Mouse (Mus musculus): Measurements from ENCODE around the gene Cenpx.
A peak's percentile ranks its signal among the peaks of the same experiment; 100 is the strongest.
"Not testable (repeated sequence)": the region's sequence is repeated elsewhere in the genome, so short reads cannot be mapped to it uniquely, and the experiment has no call there.

The Cenpx gene

DNA sequence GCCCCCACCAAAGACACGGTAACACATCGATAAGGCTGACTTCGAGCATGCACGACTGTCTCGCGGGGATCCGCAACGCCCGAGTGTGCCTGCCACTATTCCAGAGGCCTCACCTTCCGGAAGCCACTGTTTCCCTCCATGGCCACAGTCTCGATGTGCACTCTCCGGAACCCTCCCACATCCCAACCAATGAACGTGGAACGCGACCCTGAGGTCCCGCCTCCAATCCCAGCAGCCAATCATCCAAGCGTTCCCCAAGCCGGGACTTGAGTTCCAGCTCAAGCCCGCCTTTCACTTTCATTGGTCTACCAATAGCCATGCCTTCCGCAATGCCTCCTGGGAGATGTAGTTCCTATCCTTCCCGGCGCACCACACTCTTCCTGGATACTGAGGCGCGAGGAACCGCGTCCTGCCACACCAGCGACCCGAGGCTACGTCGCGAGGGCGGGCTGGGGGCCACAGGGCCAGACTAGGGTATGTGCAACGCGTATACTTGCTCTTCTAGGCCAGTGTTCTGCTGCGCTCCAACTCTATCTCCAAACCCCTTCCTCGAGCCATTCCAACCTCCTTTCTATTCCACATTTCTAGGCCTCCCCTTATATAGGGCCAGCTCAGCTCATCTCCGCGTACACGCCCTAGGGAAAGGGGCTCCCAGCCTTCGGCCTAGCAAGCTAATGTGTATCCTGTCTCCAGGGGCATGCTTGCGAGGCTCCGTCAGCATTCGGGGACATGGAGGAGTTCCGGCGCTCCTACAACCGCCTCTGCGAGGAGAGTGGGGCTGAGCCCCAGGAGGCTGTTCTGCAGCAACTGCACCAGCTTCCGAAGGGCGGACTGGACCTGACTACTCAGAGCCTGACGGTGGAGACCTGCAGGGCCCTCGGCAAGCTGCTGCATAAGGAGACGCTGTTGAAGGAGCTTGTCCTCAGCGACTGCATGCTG, at the start of gene Cenpx, which contains the start of gene Lrrc45:
Gene Cenpx (minus strand): TSS at position 159 of the 939 bp plus-strand sequence.
Gene Lrrc45 (plus strand): TSS at position 346 of the 939 bp plus-strand sequence.
- peak; percentile 84 to 97 for DNase-seq (ENCODE audit: low spot score in 2 of 2)

DNA sequence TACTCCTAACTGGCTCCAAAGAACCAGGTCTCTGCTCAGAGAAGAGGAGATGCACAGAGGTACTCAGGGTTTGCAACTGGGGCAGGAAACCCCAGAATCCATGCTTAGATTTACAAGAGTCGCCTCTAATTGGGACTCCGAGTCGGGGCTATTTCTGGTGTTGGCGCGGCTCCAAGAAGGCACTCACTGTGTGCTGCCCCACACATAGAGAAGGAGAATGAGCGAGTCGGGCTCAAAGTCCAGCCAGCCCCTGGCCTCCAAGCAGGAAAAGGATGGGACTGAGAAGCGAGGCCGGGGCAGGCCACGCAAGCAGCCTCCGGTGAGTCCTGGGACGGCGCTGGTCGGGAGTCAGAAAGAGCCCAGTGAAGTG, 49.1 kb upstream of the Cenpx start, which contains the start of gene Hmga1b:
Gene Hmga1b (plus strand): TSS at position 123 of the 370 bp plus-strand sequence.
- DNase-seq (ENCODE audit: low spot score in 2 of 2), result not testable (repeated sequence)

DNA sequence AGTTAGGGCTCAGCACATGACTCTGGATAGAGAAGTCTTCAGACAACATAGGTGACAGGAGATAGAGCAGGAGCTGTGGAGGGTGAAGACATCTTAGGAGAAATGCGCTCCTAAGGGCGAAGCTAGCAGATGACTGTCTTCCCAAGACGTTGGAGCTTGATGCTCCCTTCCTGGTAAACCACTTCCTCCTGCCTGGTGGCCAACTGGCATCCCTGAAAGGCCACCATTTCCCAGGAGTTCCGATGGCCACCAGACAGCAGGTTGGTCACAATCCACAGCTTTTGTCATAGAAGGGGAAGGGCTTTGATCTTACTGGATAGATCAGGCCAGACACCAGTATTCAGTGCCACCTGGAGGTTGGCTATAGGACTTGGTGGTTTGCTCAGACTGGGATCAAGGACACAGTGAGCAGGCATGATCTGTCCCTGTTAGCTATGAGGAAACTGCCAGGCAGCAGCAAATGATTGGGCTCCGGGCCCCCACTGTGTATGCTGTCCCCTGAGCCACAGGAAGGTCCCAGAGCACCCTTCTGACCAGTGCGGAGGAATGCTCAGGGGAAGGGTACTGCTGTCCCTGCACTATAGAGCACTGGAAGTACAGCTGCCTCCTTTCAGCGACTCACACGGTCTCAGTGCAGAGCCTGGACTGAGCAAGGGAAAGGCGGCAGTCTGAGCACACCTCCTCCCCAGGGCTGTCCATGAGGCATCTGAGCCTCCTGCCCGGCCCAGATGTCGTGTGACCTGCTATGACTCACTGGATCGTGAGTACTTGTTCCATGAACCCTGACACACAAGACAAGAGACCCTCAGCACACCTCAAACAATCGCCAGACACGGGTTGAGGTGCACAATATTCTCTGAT, 48.5 kb upstream of the Cenpx start:
- no peak for DNase-seq (ENCODE audit: low spot score in 2 of 2)

- DNase-seq (ENCODE audit: low spot score in 2 of 2), result no peak
Observed at GRCm38 (mm10) chr11:120760236-120760635, 46.7 kb upstream of the Cenpx start.

GRCm38 (mm10) chr11:120751606-120752005, 38.1 kb upstream of the Cenpx start:
- no peak for DNase-seq (ENCODE audit: low spot score in 2 of 2)

- no peak for DNase-seq (ENCODE audit: low spot score in 2 of 2)
Observed at GRCm38 (mm10) chr11:120749430-120749829, 35.9 kb upstream of the Cenpx start.

DNA sequence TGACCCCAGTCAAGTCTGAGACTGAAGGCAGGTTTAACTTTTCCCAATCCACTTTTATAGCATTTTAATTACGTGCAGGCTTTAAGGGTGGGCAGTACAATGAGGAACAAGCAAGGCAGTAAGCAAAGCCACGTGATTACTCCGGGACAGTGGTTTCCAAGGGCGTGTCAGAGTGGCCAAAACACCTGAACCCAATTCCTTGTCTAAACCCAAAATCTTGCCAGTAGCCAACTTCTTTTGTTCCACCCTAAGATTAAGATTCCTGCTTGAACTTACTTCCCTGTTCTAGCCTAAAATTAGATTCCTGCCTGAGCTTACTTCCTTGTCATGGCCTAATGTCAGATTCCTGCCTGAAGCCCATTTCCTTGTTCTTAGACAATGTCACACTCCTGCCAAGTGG, 34.4 kb upstream of the Cenpx start:
- DNase-seq (ENCODE audit: low spot score in 2 of 2), result no peak

DNA sequence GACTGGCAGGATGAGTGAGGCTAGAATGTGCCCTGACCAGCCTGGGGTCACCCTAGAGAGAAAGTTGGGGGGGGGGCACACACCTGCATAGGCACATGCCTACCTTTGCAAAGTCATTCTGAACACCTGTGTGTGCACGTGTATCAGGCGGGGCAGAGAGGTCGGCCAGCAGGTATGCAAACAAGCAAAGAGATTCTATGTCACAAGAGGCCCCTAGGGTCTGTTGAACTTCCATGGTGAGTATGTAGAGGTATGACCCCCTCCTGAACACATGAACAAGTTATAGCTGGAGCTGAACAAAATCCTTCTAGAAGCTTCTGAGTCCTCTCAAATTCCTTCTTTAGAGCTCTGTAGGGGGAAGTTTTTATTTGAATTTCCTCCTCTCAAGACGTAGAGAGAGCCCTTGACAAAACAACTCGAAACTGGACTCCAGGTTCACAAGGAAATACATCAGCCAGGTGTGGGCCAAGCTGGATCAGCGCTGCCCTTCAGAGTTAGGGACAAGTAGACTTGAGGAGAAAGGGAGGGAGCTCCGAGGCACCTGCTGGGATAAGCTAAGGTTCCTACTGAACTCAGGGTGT, 30.7 kb upstream of the Cenpx start:
- DNase-seq (ENCODE audit: low spot score in 2 of 2), result no peak

DNA sequence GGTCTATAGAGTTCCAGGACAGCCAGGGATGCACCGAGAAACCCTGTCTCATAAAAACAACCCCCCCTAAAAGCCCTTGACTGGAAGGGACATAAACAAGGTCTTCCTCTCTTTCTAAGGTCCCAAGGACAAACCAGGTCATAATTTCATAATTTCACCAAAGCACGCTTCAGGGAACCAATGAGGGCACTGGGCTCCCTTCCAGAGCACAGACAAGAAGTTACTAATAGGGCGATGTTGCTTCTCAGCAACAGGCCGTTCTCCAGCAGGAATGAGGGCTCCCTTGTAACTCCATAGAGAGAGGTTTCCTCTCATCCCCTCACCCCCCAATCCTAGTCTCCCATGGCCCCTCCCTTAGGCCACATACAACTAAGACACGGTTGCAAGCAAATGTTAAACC, 27.4 kb upstream of the Cenpx start:
- DNase-seq (ENCODE audit: low spot score in 2 of 2), result no peak

- no peak for DNase-seq (ENCODE audit: low spot score in 2 of 2)
Observed at GRCm38 (mm10) chr11:120736424-120736823, 22.9 kb upstream of the Cenpx start.

GRCm38 (mm10) chr11:120733521-120733920, 20.0 kb upstream of the Cenpx start:
- DNase-seq (ENCODE audit: low spot score in 2 of 2), result peak; percentile 38 to 62

GRCm38 (mm10) chr11:120731858-120732680, 18.5 kb upstream of the Cenpx start, which contains the start of gene Cbr2:
TSS of gene Cbr2 (minus strand) at chr11:120732114.
- DNase-seq (ENCODE audit: low spot score in 2 of 2), result peak; percentile 40 to 64

DNA sequence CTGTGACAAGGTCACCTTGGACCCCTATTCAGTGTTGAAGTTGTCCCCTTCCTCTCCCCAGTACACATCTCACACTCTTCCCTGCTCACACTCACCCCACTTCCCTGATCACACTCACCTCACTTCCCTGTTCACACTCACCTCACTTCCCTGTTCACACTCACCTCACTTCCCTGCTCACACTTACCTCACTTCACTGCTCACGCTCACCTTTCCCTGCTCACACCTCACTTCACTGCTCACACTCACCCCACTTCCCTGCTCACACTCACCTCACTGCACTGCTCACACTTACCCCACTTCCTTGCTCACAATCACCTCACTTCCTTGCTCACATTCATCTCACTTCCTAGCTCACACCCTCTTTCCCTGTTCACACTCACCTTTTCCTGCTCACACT, 17.9 kb upstream of the Cenpx start:
- DNase-seq (ENCODE audit: low spot score in 2 of 2), result no peak

DNA sequence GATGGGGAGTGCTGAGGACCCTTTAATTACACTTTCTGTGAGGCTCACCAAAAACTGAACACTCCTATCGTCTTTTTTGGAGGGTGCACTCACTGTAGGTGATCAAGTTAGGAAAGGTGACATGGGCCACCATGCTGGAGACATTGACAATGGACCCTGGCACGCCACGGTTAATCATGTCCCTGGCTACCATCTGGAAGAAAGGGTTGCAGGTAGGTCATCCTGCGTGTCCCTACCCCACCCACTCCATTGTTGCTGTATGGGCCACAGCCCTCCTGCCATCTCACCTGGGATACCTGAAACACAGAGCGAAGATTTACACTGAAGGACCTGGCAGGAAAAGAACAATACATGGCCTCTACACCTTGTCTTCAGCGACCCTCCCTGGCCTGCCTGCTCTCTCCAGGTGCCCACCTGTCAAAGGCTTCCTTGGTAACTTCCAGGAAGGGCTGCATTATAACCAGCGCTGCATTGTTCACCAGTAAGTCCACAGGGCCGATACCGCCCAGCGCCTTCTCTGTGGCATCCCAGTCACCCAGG, 16.9 kb upstream of the Cenpx start:
- no peak for DNase-seq (ENCODE audit: low spot score in 2 of 2)

- not testable (repeated sequence) for DNase-seq (ENCODE audit: low spot score in 2 of 2)
Observed at GRCm38 (mm10) chr11:120729432-120730050, 16.0 kb upstream of the Cenpx start.

DNA sequence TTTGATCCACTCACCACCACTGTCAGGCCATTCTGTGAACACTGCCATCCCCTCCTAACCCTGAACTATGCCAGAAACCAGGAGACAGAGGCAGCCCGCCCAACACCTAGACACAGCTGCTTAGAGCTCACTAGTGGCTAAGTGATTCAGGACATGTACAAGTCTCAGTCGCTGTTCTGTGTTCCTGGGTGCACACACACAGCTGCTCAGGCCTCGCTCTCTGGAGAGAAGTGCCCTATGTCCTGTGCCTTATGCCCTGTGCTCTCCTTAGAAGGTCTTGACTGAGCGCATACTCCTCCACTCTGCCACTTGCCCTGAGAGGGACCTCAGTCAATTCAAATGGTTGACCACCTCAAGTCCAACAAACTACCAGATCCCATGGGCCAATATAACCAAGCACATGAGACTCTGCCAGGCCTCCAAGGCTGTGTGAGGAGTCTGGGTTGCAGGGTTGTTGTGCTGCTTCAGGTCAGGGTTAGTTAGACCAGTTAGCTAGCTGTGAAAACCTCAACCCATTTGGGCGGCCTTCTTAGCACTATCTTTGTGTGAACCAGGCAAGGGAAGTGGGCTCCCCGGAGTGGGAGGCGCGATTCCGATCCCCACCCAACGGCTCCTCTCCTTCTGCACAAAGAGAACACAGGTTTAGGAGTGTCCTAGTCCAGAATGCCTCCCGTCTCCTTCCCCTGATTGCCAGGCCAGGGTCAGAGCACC, 15.1 kb upstream of the Cenpx start:
- DNase-seq (ENCODE audit: low spot score in 2 of 2), result no peak

DNA sequence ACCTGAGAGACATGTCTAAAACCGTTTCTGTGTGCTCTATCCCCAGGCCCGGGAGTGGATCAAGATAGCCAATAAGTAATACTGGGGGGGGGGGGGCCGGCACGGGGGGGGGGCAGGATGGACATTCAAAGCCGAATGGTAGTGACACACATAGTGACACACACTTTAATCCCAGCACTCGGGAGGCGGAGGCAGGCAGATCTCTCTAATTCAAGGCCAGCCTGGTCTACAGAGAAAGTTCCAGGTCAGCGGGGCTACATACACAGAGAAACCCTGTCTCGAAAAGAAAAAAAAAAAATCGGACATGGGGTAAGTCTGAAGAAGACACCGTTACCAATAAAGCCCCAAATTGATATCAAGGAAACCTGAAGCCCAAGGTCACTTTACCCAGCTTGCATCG, 14.0 kb upstream of the Cenpx start:
- DNase-seq (ENCODE audit: low spot score in 2 of 2), result no peak

- DNase-seq (ENCODE audit: low spot score in 2 of 2), result peak; percentile 76 to 89
Observed at GRCm38 (mm10) chr11:120727169-120727527, 13.6 kb upstream of the Cenpx start, which contains the start of gene Dcxr. TSS of gene Dcxr (minus strand) at chr11:120727281.
